Mouse (Mus musculus) midbrain, embryonic 10.5 days (tissue): Measurements from ENCODE around the gene Ace. TPM values are rescaled to one million over a fixed set of nuclear protein-coding genes. Genes with fewer than 3 reads are reported as not detected.

Experiments
- DNase-seq: peaks from one replicate; pipeline ENCODE4 v3.0.0-alpha.2; 2017; ENCODE audit warnings: low spot score
- H3K27ac ChIP-seq: fragments of 300-500 bp; sonication (generic); replicated peaks from 2 replicates; pipeline ENCODE4 v1.5.1; 2016; ENCODE audit warnings: mild to moderate bottlenecking
- H3K27me3 ChIP-seq: fragments of 300-500 bp; sonication (generic); 2 replicates; pipeline ENCODE4 v1.6.1; 2016; ENCODE audit warnings: low read depth, mild to moderate bottlenecking; ENCODE audit not compliant: poor library complexity, severe bottlenecking
- H3K36me3 ChIP-seq: fragments of 300-500 bp; sonication (generic); 2 replicates; pipeline ENCODE4 v1.6.1; 2016; ENCODE audit warnings: mild to moderate bottlenecking, moderate library complexity
- H3K4me1 ChIP-seq: fragments of 300-500 bp; sonication (generic); 2 replicates; pipeline ENCODE4 v1.6.1; 2016
- H3K4me3 ChIP-seq: fragments of 300-500 bp; sonication (generic); 2 replicates; pipeline ENCODE4 v1.5.1; 2016; ENCODE audit warnings: mild to moderate bottlenecking, moderate library complexity
- H3K9me3 ChIP-seq: fragments of 300-500 bp; sonication (generic); replicated peaks from 2 replicates; pipeline ENCODE4 v1.6.1; 2016; ENCODE audit warnings: mild to moderate bottlenecking
- WGBS: fragments of 180-500 bp; shearing (Covaris S2); methylation state at CpG from one replicate; pipeline ENCODE4 v1.1.7; 2016; 5-methylcytosine and 5-hydroxymethylcytosine counted together
- polyA plus RNA-seq: library from polyadenylated mRNA; unstranded; fragments of >200 nt; fragmentation: Nextera tagmentation; extraction: Ambion mirVana; gene quantifications from 2 replicates; pipeline ENCODE4 v1.2.1, GENCODE M21; 2016

Gene Ace
- polyA plus RNA-seq, 1 experiment from 2014 or later, result 0.85 TPM

DNA sequence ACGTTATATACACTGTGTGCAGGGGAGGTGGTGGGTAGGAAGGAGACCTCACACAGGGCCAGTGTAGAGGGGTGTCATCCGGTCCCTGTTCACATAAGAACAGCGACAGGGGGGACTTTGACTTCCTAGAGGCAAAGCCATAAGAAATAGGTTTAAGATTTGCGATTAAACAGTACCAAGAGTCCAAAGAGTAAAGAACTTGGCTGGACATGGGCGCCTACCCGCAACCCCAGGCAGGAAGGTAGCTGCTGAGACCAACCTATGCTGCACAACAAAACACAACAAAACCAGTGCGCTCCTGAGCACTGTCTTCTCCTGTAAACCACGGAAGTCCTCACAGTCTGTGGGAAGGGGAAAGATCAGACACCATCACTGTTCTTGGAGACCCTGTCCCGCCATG lies 15.6 kb upstream of the Ace start:
- Histone ChIP-seq H3K27ac (no peak overlapping the region), H3K36me3 (no peaks in the 10 kb centered on the region), H3K4me3 (no peak overlapping the region), H3K9me3 (no peaks in the 10 kb centered on the region), H3K27me3 (no peaks in the 10 kb centered on the region; the same call in 1 of the 2 replicates), H3K4me1 (peaks cover 20% of the 10 kb centered on the region)
- no peak for DNase-seq
- 86% methylated on average over 9 of the region's 9 CpGs for WGBS

DNA sequence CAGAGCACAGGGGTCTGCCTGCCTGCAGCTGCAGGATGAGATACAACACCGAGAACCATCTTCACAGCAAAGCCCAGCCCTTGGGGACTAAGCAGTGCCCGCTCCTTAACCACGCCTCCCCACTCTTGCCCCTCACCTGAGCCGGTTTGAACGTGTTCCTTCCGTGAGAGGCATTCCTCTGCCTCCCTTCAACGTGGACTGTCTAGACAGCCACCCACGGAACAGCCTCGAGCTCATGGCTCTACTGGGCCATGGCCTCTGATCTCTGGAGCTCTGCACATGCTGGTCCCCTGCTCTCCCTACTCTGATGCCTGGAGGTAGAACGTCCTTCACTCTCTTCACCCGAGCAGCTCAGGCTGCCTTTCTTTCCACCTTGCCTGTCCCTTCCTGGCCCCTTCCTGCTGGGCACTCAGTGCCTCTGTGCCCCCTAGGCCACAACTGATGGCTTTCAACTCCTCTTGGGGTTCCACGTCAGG lies 14.8 kb upstream of the Ace start, which contains the start of gene Cyb561:
Cyb561 (minus strand) TSS at position 426 of the 476 bp plus-strand sequence.
- H3K4me3 ChIP-seq, result no peak within 1 kb of the TSS
- H3K36me3 ChIP-seq, result no peaks in the 10 kb centered on the region
- H3K9me3 ChIP-seq, result no peaks in the 10 kb centered on the region
- no peak for DNase-seq
- H3K27me3 ChIP-seq, result no peaks in the 10 kb centered on the region
- peaks cover 16% of the 10 kb centered on the region for H3K4me1 ChIP-seq
- 84% methylated on average over 12 of the region's 12 CpGs for WGBS
- no peak within 1 kb of the TSS for H3K27ac ChIP-seq

DNA sequence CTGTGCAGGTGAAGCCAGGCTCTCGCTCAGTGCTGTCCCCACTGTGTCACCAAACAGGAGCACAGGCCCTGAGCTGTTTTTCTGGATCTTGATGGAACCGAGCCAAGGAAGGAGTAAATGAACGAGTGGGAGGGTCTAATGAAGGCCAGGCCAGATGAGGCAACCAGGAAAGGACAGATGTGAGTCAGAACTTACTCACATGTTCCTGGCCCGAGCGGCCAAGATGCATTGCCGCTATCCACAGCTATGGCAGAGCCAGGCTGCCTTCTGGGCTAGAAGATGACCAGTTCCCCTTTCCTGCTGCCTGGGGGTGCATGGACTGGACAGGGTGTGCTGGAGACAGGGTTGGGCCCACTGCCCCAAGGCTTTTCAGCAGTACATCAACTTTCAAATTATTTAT lies 14.3 kb upstream of the Ace start:
- peaks cover 16% of the 10 kb centered on the region for H3K4me1 ChIP-seq
- WGBS, result 91% methylated on average over 6 of the region's 6 CpGs
- H3K4me3 ChIP-seq, result no peak overlapping the region
- H3K36me3 ChIP-seq, result no peaks in the 10 kb centered on the region
- H3K9me3 ChIP-seq, result no peaks in the 10 kb centered on the region
- no peak for DNase-seq
- no peak overlapping the region for H3K27ac ChIP-seq
- H3K27me3 ChIP-seq, result no peaks in the 10 kb centered on the region

DNA sequence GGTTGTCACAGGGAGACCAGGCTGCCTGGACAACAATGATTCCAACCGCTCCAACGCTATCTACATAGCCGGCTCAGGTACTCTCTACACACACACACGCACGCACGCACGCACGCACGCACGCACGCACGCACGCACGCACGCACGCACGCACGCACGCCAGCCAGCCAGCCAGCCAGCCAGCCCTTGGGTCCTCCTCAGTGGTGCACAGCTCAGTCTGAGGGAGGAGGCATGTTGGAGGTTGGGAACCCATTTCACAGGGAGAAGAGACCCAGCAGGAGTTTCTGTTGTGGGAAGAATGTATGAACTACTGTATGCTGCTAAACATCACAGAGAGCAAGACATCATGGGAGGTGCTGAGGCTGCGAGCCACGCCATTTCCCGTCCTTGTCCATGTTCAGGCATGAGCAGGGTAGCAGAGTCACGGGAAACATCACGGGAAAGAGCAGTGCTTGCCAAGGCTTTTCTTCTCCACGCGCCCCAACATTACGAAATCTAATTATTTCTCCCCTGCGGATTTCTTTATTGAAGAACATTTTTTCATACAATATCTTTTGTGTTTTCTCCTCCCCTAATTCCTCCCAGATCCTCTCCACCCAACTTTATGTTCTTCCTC lies 11.8 kb upstream of the Ace start:
- Histone ChIP-seq H3K4me1 (peaks cover 22% of the 10 kb centered on the region), H3K27ac (no peak overlapping the region), H3K9me3 (no peaks in the 10 kb centered on the region), H3K27me3 (no peaks in the 10 kb centered on the region), H3K4me3 (no peak overlapping the region), H3K36me3 (no peaks in the 10 kb centered on the region)
- DNase-seq, result no peak
- 92% methylated on average over 28 of the region's 28 CpGs for WGBS

DNA sequence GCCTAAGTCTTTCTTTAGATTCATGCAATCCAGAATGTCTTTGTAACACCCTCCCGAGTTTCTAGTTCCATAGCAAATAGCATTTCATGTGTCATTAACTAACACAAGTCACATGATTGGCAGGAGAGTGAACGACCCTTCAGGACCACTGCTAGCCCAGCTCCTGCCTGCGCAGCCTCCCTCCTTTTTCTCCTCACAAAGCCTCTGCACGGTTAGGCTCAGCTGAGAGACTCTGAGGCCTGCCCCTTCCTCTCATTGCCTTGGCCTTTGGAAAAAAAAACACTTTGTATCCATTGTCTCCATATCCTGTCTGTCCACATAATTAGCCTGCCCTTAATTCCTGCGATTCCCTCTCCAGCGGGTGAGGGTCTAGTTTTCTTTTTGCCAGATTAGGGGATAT lies 10.2 kb upstream of the Ace start:
- DNase-seq, result no peak
- no peak overlapping the region for H3K4me3 ChIP-seq
- 60% methylated on average over 6 of the region's 6 CpGs for WGBS
- no peaks in the 10 kb centered on the region for H3K36me3 ChIP-seq
- no peaks in the 10 kb centered on the region for H3K27me3 ChIP-seq
- no peak overlapping the region for H3K27ac ChIP-seq
- peaks cover 13% of the 10 kb centered on the region for H3K4me1 ChIP-seq
- H3K9me3 ChIP-seq, result no peaks in the 10 kb centered on the region

DNA sequence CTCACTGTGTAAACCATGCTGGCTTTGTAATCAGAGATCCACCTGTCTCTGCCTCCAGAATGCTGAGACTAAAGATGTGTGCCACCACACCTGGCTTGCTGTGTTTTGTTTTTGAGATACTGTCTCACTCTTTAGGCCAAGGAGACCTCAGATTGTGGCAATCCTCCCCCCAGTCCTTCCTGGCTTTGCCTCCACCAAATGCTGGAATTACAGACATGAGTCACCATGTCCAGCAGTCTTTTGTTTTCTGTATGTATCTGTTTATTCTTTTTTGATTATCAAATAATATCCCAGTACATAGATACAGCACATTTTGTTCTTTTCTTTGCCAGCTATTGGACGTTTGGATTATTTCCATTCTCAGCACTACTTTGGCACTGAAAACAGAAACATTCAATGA lies 9.2 kb upstream of the Ace start:
- H3K4me1 ChIP-seq, result peaks cover 9% of the 10 kb centered on the region
- H3K27me3 ChIP-seq, result no peaks in the 10 kb centered on the region
- no peak overlapping the region for H3K4me3 ChIP-seq
- no peak overlapping the region for H3K27ac ChIP-seq
- WGBS, result 69% methylated on average over 1 of the region's 1 CpGs
- DNase-seq, result no peak
- H3K9me3 ChIP-seq, result no peaks in the 10 kb centered on the region
- H3K36me3 ChIP-seq, result no peaks in the 10 kb centered on the region

DNA sequence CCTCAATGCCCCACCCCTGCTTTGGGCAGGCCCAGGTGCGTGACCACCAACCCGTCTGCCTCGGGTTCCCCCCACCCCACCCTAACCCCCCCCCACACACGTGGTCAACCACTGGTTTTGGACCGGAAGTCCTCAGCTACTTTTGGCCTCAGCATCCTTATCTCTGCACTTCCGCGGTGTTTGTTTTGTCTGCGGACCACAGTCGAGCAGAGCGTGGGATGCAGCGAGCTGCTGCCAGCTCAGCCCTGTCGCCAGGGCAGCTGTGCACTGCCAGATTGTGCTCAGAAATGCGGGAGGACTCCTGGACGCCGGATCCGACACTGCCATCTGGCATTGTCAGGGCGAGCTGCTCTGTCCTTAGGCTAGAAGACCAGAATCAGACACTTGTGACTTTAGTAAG lies 8.4 kb upstream of the Ace start:
- 62% methylated on average over 17 of the region's 17 CpGs for WGBS

DNA sequence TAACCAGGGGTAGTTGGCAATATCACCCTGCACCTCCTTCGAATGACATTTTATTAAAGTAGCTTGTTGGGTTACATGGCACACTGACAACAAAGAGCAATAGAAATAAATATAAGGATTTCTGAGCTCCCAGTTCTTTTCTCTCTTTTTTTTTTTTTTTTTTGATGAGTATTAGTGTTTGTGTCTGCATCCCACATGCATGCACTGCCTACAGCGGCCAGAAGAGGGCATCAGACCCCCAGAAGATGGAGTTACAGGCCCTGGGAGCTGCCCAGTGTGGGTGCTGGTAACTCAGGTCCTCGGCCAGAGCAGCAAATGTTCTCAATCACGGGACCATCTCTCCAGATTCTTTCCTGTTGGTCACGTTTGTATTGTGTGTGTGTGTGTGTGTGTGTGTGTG lies 3.1 kb upstream of the Ace start:
- Histone ChIP-seq H3K9me3 (no peaks in the 10 kb centered on the region), H3K27me3 (peaks cover 44% of the 10 kb centered on the region), H3K36me3 (no peaks in the 10 kb centered on the region), H3K4me1 (peaks cover 21% of the 10 kb centered on the region), H3K27ac (no peak overlapping the region), H3K4me3 (no peak overlapping the region)
- DNase-seq, result no peak
- 60% methylated on average over 5 of the region's 5 CpGs for WGBS

More for the DNA sequence above, 8.4 kb upstream of the Ace start:
- Histone ChIP-seq H3K9me3 (no peaks in the 10 kb centered on the region), H3K27ac (no peak overlapping the region), H3K36me3 (no peaks in the 10 kb centered on the region), H3K4me1 (peaks cover 9% of the 10 kb centered on the region), H3K27me3 (no peaks in the 10 kb centered on the region), H3K4me3 (no peak overlapping the region)
- no peak for DNase-seq

DNA sequence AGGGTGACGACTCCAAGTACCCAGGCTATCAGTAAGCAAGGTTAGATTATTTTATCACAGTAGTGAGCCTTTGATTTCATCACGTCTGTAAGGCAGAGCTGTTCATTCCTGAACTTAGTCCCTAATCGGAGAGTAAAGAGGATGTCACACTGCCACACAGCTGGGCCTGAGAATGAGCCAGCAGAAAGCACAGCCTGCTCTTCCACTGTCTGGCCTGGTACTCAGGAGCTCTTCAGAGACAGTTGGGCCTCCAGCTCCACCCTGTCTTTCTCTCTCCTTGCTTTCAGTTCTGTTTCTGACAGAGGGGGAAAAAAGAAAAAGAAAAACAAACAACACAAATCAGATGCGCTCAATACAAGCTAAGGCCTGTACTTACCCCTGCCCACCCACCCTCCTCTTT lies 1.5 kb upstream of the Ace start:
- Histone ChIP-seq H3K27ac (no peak overlapping the region), H3K27me3 (peaks cover 60% of the 10 kb centered on the region), H3K4me3 (no peak overlapping the region), H3K36me3 (no peaks in the 10 kb centered on the region), H3K4me1 (peaks cover 20% of the 10 kb centered on the region), H3K9me3 (no peaks in the 10 kb centered on the region)
- 66% methylated on average over 4 of the region's 4 CpGs for WGBS
- DNase-seq, result no peak

DNA sequence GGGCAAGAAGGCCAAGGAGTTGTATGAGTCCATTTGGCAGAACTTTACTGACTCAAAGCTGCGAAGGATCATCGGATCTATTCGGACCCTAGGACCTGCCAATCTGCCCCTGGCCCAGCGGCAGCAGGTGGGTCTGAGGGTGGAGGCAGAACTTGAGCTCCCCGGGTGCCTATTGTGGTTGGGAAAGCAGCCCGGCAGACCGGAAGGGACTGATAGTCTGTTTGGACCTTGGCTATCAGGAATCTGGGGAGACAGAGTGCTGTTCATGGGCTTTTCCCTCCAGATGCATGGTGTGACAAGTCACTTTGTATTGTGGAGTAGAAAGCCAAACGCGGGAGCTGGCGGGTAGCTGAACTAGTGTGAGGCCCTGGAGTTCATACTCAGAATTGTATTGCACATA lies 1.2 kb downstream of the Ace start:
- Histone ChIP-seq H3K27me3 (peaks cover 63% of the 10 kb centered on the region), H3K36me3 (no peaks in the 10 kb centered on the region), H3K4me3 (peak overlapping the region; percentile 69; the same call in 1 of the 2 replicates), H3K27ac (no peak overlapping the region), H3K4me1 (peaks cover 20% of the 10 kb centered on the region), H3K9me3 (no peaks in the 10 kb centered on the region)
- no peak for DNase-seq
- 45% methylated on average over 10 of the region's 10 CpGs for WGBS

DNA sequence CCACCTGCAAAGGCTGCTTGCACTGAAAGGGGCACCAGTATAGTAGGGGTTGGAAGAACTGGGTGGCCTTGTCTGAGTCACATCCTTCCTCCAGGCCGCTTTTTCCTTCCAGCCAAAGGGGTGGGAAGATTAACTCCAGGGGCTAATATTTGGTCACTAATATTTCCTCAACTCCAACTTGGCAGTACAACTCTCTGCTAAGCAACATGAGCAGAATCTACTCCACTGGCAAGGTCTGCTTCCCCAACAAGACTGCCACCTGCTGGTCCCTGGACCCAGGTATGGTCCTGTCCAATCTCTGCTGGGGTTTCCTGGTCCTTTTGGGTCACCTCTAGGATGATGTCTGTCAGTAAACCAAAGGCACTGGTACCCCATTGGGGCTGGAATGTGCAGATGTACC lies 1.8 kb downstream of the Ace start:
- Histone ChIP-seq H3K36me3 (no peaks in the 10 kb centered on the region), H3K4me1 (peaks cover 20% of the 10 kb centered on the region), H3K4me3 (no peak overlapping the region), H3K27me3 (peaks cover 69% of the 10 kb centered on the region), H3K27ac (no peak overlapping the region), H3K9me3 (no peaks in the 10 kb centered on the region)
- DNase-seq, result no peak
- 31% methylated on average over 1 of the region's 1 CpGs for WGBS

DNA sequence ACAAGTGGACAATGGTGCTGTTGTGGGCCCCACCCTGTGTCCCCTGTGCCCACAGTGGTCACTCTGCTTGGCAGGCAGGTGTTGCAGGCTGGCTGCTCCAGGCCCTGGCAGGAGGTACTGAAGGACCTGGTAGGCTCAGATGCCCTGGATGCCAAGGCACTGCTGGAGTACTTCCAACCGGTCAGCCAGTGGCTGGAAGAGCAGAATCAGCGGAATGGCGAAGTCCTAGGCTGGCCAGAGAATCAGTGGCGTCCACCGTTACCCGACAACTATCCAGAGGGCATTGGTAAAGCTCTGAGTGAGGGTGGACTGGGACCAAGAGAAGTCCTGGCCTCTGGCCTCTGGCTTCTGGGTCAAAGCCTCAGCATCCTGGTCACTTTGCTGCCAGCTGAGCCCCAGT lies 6.8 kb downstream of the Ace start:
- WGBS, result 92% methylated on average over 6 of the region's 6 CpGs
- no peaks in the 10 kb centered on the region for H3K36me3 ChIP-seq

DNA sequence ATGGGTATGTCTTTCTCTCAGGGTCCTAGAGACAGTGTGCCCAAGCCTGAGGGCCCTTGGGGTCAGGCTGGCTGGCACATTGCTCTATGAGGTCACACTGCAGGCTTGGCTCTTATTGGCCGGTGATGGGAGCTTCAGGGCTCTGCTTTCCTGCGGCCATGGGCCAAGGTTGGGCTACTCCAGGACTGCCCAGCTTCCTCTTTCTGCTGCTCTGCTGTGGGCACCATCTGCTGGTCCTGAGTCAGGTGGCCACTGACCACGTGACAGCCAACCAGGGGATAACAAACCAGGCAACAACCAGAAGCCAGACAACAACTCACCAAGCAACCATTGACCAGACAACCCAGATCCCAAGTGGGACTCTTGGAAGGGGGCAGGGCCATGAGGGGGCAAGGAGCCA lies 7.3 kb downstream of the Ace start:
- Histone ChIP-seq H3K36me3 (no peaks in the 10 kb centered on the region), H3K4me1 (no peaks in the 10 kb centered on the region), H3K27me3 (peaks cover 22% of the 10 kb centered on the region), H3K27ac (no peak overlapping the region), H3K4me3 (no peak overlapping the region), H3K9me3 (no peaks in the 10 kb centered on the region)
- no peak for DNase-seq
- 85% methylated on average over 3 of the region's 3 CpGs for WGBS

More for the DNA sequence above, 6.8 kb downstream of the Ace start:
- Histone ChIP-seq H3K27ac (no peak overlapping the region), H3K27me3 (peaks cover 27% of the 10 kb centered on the region), H3K9me3 (no peaks in the 10 kb centered on the region), H3K4me1 (no peaks in the 10 kb centered on the region), H3K4me3 (no peak overlapping the region)
- no peak for DNase-seq

DNA sequence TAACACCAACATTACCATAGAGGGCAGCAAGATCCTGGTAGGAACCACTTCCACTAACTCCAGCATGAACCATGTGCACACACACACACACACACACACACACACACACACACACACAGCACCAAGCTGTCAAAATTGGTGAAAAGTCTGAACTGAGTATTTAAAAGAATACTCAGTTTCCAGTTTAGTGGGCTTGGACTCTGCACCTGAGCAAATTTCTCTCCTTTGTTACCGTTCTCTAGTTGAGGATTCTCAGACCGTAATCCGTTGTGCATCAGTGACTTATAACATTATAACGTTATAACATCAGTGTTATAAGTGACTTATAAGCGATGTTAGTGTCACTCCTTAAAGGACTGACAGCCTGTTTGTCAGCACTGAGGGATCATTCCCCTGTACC lies 7.9 kb downstream of the Ace start:
- no peak for DNase-seq
- H3K36me3 ChIP-seq, result no peaks in the 10 kb centered on the region
- H3K9me3 ChIP-seq, result no peaks in the 10 kb centered on the region
- no peak overlapping the region for H3K4me3 ChIP-seq
- no peaks in the 10 kb centered on the region for H3K4me1 ChIP-seq
- no peak overlapping the region for H3K27ac ChIP-seq
- WGBS, result 94% methylated on average over 5 of the region's 5 CpGs
- peaks cover 16% of the 10 kb centered on the region for H3K27me3 ChIP-seq
